Mouse (Mus musculus) forebrain, embryonic 11.5 days (tissue): ENCODE results near the gene Hoxa13. TPM values are rescaled to one million over a fixed set of nuclear protein-coding genes. Genes with fewer than 3 reads are reported as not detected.
A peak's percentile ranks its signal among the peaks of the same experiment; 100 is the strongest.

ENCODE experiments used
- ATAC-seq: fragments of 200-750 bp; cut with Nextera tagmentation; replicated peaks from 2 replicates; pipeline ENCODE4 v1.8.0; 2017; ENCODE audit warnings: moderate TSS enrichment; ENCODE audit not compliant: low FRiP score
- DNase-seq: peaks from one replicate; pipeline ENCODE4 v3.0.0-alpha.2; 2017; ENCODE audit warnings: low spot score
- H3K27ac ChIP-seq: fragments of 300-500 bp; sonication (generic); 2 replicates; pipeline ENCODE4 v1.5.1; 2014; ENCODE audit warnings: low read depth, low read length
- H3K27me3 ChIP-seq: fragments of 300-500 bp; sonication (generic); 2 replicates; pipeline ENCODE4 v1.6.1; 2014; ENCODE audit warnings: mild to moderate bottlenecking, low read length, mixed read lengths; ENCODE audit not compliant: control insufficient read depth, insufficient read depth
- H3K36me3 ChIP-seq: fragments of 300-500 bp; sonication (generic); 2 replicates; pipeline ENCODE4 v1.6.1; 2014; ENCODE audit warnings: mild to moderate bottlenecking, low read length, moderate library complexity, mixed read lengths; ENCODE audit not compliant: control insufficient read depth, insufficient read depth
- H3K4me1 ChIP-seq: fragments of 300-500 bp; sonication (generic); replicated peaks from 2 replicates; pipeline ENCODE4 v1.6.1; 2014; ENCODE audit warnings: low read length, mixed read lengths; ENCODE audit not compliant: control insufficient read depth, insufficient read depth
- H3K4me2 ChIP-seq: fragments of 300-500 bp; sonication (generic); 2 replicates; pipeline ENCODE4 v1.6.1; 2014; ENCODE audit warnings: low read depth, mild to moderate bottlenecking, low read length, moderate library complexity, mixed read lengths; ENCODE audit not compliant: severe bottlenecking
- H3K4me3 ChIP-seq: fragments of 300-500 bp; sonication (generic); 2 replicates; pipeline ENCODE4 v1.5.1; 2014; ENCODE audit warnings: low read depth, low read length
- H3K9ac ChIP-seq: fragments of 300-500 bp; sonication (generic); 2 replicates; pipeline ENCODE4 v1.6.1; 2014; ENCODE audit warnings: low read length
- H3K9me3 ChIP-seq: fragments of 300-500 bp; sonication (generic); 2 replicates; pipeline ENCODE4 v1.6.1; 2016; ENCODE audit warnings: low read length, mixed read lengths; ENCODE audit not compliant: control insufficient read depth
- WGBS: fragments of 180-500 bp; shearing (Covaris S2); extraction: QIAGEN DNeasy Blood & Tissue Kit; methylation state at CpG from one replicate; pipeline ENCODE4 v1.1.7; 2014; 5-methylcytosine and 5-hydroxymethylcytosine counted together
- polyA plus RNA-seq: library from polyadenylated mRNA; unstranded; fragments of >200 nt; fragmentation: Nextera tagmentation; extraction: Ambion mirVana; gene quantifications from 2 replicates; pipeline ENCODE4 v1.2.1, GENCODE M21; 2014

Hoxa13 gene
- polyA plus RNA-seq = not detected in 2 replicates

GRCm38 (mm10) chr6:52260654-52261575 is at the start of gene Hoxa13:
TSS of gene Hoxa13 (minus strand) at chr6:52260880.
- H3K4me3 ChIP-seq = peak within 1 kb of the TSS; percentile 23
- H3K27ac ChIP-seq = no peak within 1 kb of the TSS
- peak within 1 kb of the TSS; percentile 40 for H3K4me2 ChIP-seq
- under 1% methylated on average over 53 of the region's 72 CpGs for WGBS
- peaks cover 92% of the 10 kb centered on the region for H3K27me3 ChIP-seq
- H3K36me3 ChIP-seq = no peaks in the 10 kb centered on the region
- H3K4me1 ChIP-seq = peaks cover 7% of the 10 kb centered on the region; the same call in 1 of the 2 replicates
- ATAC-seq (no peak), DNase-seq (peak; percentile 72)
- no peak within 1 kb of the TSS for H3K9ac ChIP-seq
- H3K9me3 ChIP-seq = no peaks in the 10 kb centered on the region

DNA sequence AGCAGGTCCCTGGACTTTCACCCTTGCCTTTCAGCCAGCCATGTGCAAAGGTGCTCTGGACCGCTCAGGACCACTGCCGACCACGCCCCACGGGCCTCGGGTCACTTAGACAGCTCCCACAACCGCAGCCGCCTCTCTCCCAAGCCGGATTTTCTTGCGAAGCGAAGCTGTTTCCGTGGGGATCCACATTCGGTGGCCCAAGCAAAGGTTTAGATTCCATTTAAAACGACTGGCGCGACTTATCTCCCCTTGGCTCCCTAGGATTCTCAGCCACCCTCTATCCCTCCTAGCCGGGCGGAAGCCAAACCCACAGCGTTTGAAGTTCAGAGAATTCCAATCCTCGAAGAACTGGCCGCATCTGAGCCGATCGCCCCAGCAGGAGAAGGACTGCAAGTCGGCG is 49.7 kb upstream of the Hoxa13 start:
- WGBS = under 1% methylated on average over 24 of the region's 24 CpGs
- H3K4me2 ChIP-seq = no peak overlapping the region
- no peak overlapping the region for H3K27ac ChIP-seq
- no peaks in the 10 kb centered on the region for H3K36me3 ChIP-seq
- no peak for ATAC-seq
- H3K27me3 ChIP-seq = peaks cover 98% of the 10 kb centered on the region
- H3K4me3 ChIP-seq = no peak overlapping the region
- H3K9ac ChIP-seq = no peak overlapping the region
- peak; percentile 61 for DNase-seq
- H3K9me3 ChIP-seq = no peaks in the 10 kb centered on the region
- H3K4me1 ChIP-seq = peaks cover 5% of the 10 kb centered on the region; the same call in 1 of the 2 replicates

- no peak overlapping the region for H3K27ac ChIP-seq
- DNase-seq = no peak
Observed at GRCm38 (mm10) chr6:52309766-52310165, 49.1 kb upstream of the Hoxa13 start.

GRCm38 (mm10) chr6:52305877-52306389 is 45.3 kb upstream of the Hoxa13 start:
- ATAC-seq (0 out of 2 replicates have a peak, but pooled peaks have one; percentile 39), DNase-seq (peak; percentile 80)
- Histone ChIP-seq H3K4me3 (peak overlapping the region; percentile 29), H3K9ac (peak overlapping the region; percentile 35), H3K36me3 (no peaks in the 10 kb centered on the region), H3K4me2 (peak overlapping the region; percentile 64), H3K27ac (no peak overlapping the region), H3K4me1 (peaks cover 5% of the 10 kb centered on the region; the same call in 1 of the 2 replicates), H3K27me3 (peaks cover 64% of the 10 kb centered on the region), H3K9me3 (no peaks in the 10 kb centered on the region)
- WGBS = 1% methylated on average over 30 of the region's 30 CpGs

More at GRCm38 (mm10) chr6:52309766-52310165, 49.1 kb upstream of the Hoxa13 start:
- peaks cover 95% of the 10 kb centered on the region for H3K27me3 ChIP-seq
- no peak overlapping the region for H3K4me3 ChIP-seq
- WGBS = 3% methylated on average over 10 of the region's 10 CpGs
- no peak for ATAC-seq
- H3K4me1 ChIP-seq = peaks cover 5% of the 10 kb centered on the region; the same call in 1 of the 2 replicates
- no peak overlapping the region for H3K4me2 ChIP-seq
- H3K9me3 ChIP-seq = no peaks in the 10 kb centered on the region
- H3K9ac ChIP-seq = no peak overlapping the region
- no peaks in the 10 kb centered on the region for H3K36me3 ChIP-seq

- Histone ChIP-seq H3K27me3 (peaks cover 48% of the 10 kb centered on the region), H3K9ac (no peak overlapping the region), H3K4me3 (no peak overlapping the region), H3K4me1 (peaks cover 5% of the 10 kb centered on the region; the same call in 1 of the 2 replicates), H3K36me3 (no peaks in the 10 kb centered on the region), H3K9me3 (no peaks in the 10 kb centered on the region), H3K27ac (no peak overlapping the region), H3K4me2 (no peak overlapping the region)
- ATAC-seq (no peak), DNase-seq (no peak)
- 54% methylated on average over 3 of the region's 3 CpGs for WGBS
Observed at GRCm38 (mm10) chr6:52303426-52303825, 42.7 kb upstream of the Hoxa13 start.

DNA sequence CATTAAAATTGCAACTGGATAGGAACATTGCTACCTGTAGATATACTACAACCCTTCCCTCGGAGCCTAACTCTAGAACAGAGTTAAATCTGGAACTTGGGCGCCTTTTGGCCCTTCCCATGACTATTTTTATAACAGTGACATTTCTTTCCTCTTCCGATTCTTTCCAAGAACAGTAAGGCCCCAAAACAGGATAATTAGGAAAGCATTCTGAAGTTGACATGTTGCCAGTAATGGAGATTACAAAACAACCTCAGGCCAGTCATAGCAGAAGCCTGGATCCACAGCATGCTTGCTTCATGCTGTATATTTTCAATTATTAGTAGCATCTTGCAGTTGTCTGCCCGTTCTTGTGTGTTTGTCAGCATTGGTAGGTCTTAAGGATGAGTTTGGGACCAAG is 40.1 kb upstream of the Hoxa13 start:
- ATAC-seq = no peak
- no peaks in the 10 kb centered on the region for H3K36me3 ChIP-seq
- H3K9me3 ChIP-seq = no peaks in the 10 kb centered on the region
- 83% methylated on average over 4 of the region's 4 CpGs for WGBS
- H3K27me3 ChIP-seq = peaks cover 23% of the 10 kb centered on the region
- no peak overlapping the region for H3K4me3 ChIP-seq
- H3K9ac ChIP-seq = no peak overlapping the region
- H3K4me1 ChIP-seq = no peaks in the 10 kb centered on the region; the same call in 1 of the 2 replicates
- H3K4me2 ChIP-seq = no peak overlapping the region
- no peak for DNase-seq
- H3K27ac ChIP-seq = no peak overlapping the region

DNA sequence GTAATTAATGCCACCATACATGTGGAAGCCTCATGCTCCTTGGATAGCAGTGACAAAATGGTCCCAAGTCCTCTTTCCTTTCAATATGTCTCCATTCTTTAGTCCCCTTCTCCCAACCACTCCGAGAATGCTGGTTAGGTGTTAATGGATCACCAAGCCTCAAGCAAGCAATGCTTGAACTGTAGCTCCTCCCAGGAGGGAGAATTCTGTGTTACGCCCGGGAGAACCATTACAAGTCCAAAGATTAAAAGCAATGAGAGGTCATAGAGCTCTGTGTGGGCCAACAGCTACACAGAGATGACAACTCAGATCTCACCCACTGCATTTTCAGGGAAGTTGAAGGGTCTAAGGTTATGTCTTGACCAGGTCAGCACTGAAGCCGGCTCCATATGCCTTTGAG is 37.8 kb upstream of the Hoxa13 start:
- no peak overlapping the region for H3K4me2 ChIP-seq
- 86% methylated on average over 4 of the region's 4 CpGs for WGBS
- peaks cover 20% of the 10 kb centered on the region for H3K27me3 ChIP-seq
- no peaks in the 10 kb centered on the region for H3K4me1 ChIP-seq
- no peak overlapping the region for H3K9ac ChIP-seq
- H3K9me3 ChIP-seq = no peaks in the 10 kb centered on the region
- ATAC-seq (no peak), DNase-seq (no peak)
- no peak overlapping the region for H3K27ac ChIP-seq
- no peaks in the 10 kb centered on the region for H3K36me3 ChIP-seq
- no peak overlapping the region for H3K4me3 ChIP-seq

GRCm38 (mm10) chr6:52294616-52295015 is 33.9 kb upstream of the Hoxa13 start:
- H3K4me3 ChIP-seq = no peak overlapping the region
- no peak overlapping the region for H3K27ac ChIP-seq
- H3K4me1 ChIP-seq = no peaks in the 10 kb centered on the region
- H3K9ac ChIP-seq = no peak overlapping the region
- no peak for DNase-seq
- H3K27me3 ChIP-seq = peaks cover 52% of the 10 kb centered on the region
- no peak overlapping the region for H3K4me2 ChIP-seq
- no peaks in the 10 kb centered on the region for H3K36me3 ChIP-seq
- H3K9me3 ChIP-seq = no peaks in the 10 kb centered on the region
- ATAC-seq = no peak
- 74% methylated on average over 6 of the region's 6 CpGs for WGBS
